Mouse (Mus musculus): ENCODE results near the gene Klrd1. TPM values are rescaled to one million over a fixed set of nuclear protein-coding genes. Genes with fewer than 3 reads are reported as not detected.
"Not testable (repeated sequence)": the region's sequence is repeated elsewhere in the genome, so short reads cannot be mapped to it uniquely, and the experiment has no call there.

Gene Klrd1
- total and polyA plus RNA-seq, 2 experiments: 0.13 to 0.83 TPM

DNA sequence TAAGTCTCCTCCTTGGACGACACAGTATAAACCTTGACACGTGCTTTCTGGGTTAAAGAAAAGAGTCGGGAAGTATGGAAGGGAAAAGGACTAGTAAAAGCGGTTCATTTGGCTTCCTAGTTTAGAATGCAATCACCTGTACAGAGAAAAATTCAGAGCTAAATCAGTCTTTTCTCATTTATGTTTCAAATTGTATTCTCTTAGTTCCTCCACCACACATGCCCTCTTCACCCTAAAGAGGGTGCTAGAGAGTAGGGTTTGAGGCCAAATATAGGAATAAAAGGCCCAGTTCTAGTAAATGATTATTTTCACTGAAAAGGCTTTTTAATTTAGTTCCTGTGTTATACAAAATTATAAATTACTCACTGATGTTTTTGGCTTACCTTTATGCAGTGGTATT is 10.3 kb upstream of the Klrd1 start:
- no peak overlapping the region for H3K9ac ChIP-seq (ENCODE audit: low read depth, low read length)
- H3K4me1 ChIP-seq (ENCODE audit: control insufficient read depth, insufficient read depth, low read length): no peaks in the 10 kb centered on the region
- H3K79me2 ChIP-seq (ENCODE audit: control insufficient read depth, insufficient read depth, low read length): no peaks in the 10 kb centered on the region
- DNase-seq (ENCODE audit: extremely low read depth, low read depth, low spot score): no peak
- WGBS: 62% methylated on average over 4 of the region's 4 CpGs
- TF ChIP-seq POLR2A (IDR thresholded peaks at IDR 0.05; ENCODE audit: extremely low read depth, insufficient read depth, low read length): no peak
- TF ChIP-seq CTCF (IDR thresholded peaks at IDR 0.05; ENCODE audit: low read depth, low read length): no peak
- H3K27ac ChIP-seq (replicated peaks; ENCODE audit: insufficient read depth, low read depth, low read length): no peak overlapping the region
- H3K4me3 ChIP-seq (ENCODE audit: insufficient read depth, low read depth, low read length): no peak overlapping the region
- H3K27me3 ChIP-seq (ENCODE audit: control insufficient read depth, insufficient read depth, low read length): no peaks in the 10 kb centered on the region
- no peaks in the 10 kb centered on the region for H3K36me3 ChIP-seq (ENCODE audit: control insufficient read depth, insufficient read depth, low read length)

DNA sequence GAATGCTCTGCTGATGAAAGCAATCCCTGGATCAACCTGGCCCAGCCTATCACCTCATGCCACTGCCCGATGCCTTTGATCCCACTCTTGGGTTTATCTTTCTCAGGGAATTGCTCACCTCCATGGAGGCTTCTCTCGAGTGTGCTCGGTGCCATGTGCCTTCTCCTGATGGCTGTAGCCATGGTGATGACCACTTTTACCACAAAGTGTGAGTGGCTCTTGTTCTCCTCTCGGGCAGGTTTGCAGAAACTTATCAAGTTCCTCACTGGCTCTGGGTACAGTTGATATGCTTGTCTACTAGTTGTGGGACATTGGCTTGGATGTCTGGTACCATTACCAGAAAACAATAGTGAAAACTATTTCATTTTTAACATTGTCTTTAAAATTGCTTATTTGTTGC is 9.7 kb upstream of the Klrd1 start:
- H3K4me1 ChIP-seq (ENCODE audit: control insufficient read depth, insufficient read depth, low read length): no peaks in the 10 kb centered on the region
- H3K27ac ChIP-seq (replicated peaks; ENCODE audit: insufficient read depth, low read depth, low read length): no peak overlapping the region
- DNase-seq (ENCODE audit: extremely low read depth, low read depth, low spot score): no peak
- H3K4me3 ChIP-seq (ENCODE audit: insufficient read depth, low read depth, low read length): no peak overlapping the region
- 73% methylated on average over 4 of the region's 4 CpGs for WGBS
- H3K9ac ChIP-seq (ENCODE audit: low read depth, low read length): no peak overlapping the region
- H3K36me3 ChIP-seq (ENCODE audit: control insufficient read depth, insufficient read depth, low read length): no peaks in the 10 kb centered on the region
- no peaks in the 10 kb centered on the region for H3K27me3 ChIP-seq (ENCODE audit: control insufficient read depth, insufficient read depth, low read length)
- no peaks in the 10 kb centered on the region for H3K79me2 ChIP-seq (ENCODE audit: control insufficient read depth, insufficient read depth, low read length)
- TF ChIP-seq CTCF (IDR thresholded peaks at IDR 0.05; ENCODE audit: low read depth, low read length) (no peak), POLR2A (IDR thresholded peaks at IDR 0.05; ENCODE audit: extremely low read depth, insufficient read depth, low read length) (no peak)

DNA sequence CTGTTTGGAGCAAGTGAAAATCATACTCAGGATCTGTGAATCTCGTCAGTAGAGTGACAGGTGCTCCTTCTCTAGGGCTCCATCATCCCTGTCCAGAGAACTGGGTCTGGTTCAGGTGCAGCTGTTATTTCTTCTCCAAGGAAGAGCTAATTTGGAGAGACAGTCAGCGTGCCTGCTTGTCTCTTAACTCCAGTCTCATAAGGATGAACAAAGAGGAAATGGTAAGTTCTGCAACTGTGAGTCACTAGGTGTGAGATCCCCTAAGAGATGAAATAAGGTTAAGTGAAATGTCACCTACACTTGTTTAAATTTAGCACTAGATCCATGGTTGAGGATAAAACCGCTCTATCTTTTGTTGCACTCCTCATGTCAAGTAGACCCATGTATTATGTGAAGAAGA is 8.6 kb upstream of the Klrd1 start:
- no peak overlapping the region for H3K4me3 ChIP-seq (ENCODE audit: insufficient read depth, low read depth, low read length)
- no peak overlapping the region for H3K9ac ChIP-seq (ENCODE audit: low read depth, low read length)
- WGBS: 68% methylated on average over 3 of the region's 3 CpGs
- H3K27ac ChIP-seq (replicated peaks; ENCODE audit: insufficient read depth, low read depth, low read length): no peak overlapping the region
- H3K79me2 ChIP-seq (ENCODE audit: control insufficient read depth, insufficient read depth, low read length): no peaks in the 10 kb centered on the region
- H3K36me3 ChIP-seq (ENCODE audit: control insufficient read depth, insufficient read depth, low read length): no peaks in the 10 kb centered on the region
- TF ChIP-seq POLR2A (IDR thresholded peaks at IDR 0.05; ENCODE audit: extremely low read depth, insufficient read depth, low read length) (no peak), CTCF (IDR thresholded peaks at IDR 0.05; ENCODE audit: low read depth, low read length) (no peak)
- DNase-seq (ENCODE audit: extremely low read depth, low read depth, low spot score): no peak
- no peaks in the 10 kb centered on the region for H3K4me1 ChIP-seq (ENCODE audit: control insufficient read depth, insufficient read depth, low read length)
- H3K27me3 ChIP-seq (ENCODE audit: control insufficient read depth, insufficient read depth, low read length): no peaks in the 10 kb centered on the region

DNA sequence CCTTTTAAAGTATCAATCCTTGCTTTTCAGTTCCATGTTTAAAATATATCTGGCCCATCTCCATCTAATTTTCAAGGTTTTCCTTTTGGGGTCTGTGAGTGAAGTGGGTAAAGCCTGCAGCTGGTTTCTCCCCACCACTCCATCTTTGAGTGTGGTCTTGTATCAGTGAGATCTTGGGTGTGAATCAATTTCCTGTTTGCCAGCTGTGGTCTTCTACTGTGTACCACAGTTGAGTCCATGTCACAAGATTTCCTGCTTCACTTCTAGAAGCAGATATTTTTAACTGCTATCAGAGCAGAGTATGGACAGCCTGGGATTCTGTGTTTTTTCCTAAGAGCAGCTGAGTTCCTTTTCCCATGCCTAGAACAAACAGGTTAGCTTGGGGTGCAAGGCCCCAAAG is 16.8 kb downstream of the Klrd1 start:
- no peak overlapping the region for H3K27ac ChIP-seq (replicated peaks; ENCODE audit: insufficient read depth, low read depth, low read length)

DNA sequence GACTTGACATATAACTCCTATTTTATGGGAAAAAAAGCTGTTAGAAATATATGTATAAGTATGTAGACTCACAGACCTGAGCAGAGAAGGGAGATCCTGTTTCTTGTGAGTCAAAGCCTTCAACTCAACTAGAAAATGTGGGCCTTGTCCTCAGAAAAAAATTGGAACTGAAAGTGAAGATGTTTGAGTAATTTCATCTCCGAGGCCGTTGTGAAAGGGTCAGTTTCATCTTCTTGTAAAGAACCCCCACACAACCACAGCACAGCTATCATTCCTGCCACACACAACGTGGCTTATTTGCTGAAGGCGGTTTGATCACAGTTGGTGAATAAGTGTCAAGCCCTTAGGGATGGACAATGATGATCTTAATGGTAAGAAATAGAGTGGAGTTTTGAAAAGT is 32.2 kb downstream of the Klrd1 start, which contains the start of gene Klrk1:
Klrk1 (minus strand) TSS at position 130 of the 400 bp plus-strand sequence.
- 65% methylated on average over 4 of the region's 4 CpGs for WGBS
- no peaks in the 10 kb centered on the region for H3K4me1 ChIP-seq (ENCODE audit: control insufficient read depth, insufficient read depth, low read length)
- H3K36me3 ChIP-seq (ENCODE audit: control insufficient read depth, insufficient read depth, low read length): no peaks in the 10 kb centered on the region
- no peaks in the 10 kb centered on the region for H3K27me3 ChIP-seq (ENCODE audit: control insufficient read depth, insufficient read depth, low read length)
- H3K27ac ChIP-seq (replicated peaks; ENCODE audit: insufficient read depth, low read depth, low read length): no peak within 1 kb of the TSS
- DNase-seq (ENCODE audit: extremely low read depth, low read depth, low spot score): peak; percentile 27
- H3K4me3 ChIP-seq (ENCODE audit: insufficient read depth, low read depth, low read length): no peak within 1 kb of the TSS
- no peak within 1 kb of the TSS for H3K9ac ChIP-seq (ENCODE audit: low read depth, low read length)
- H3K79me2 ChIP-seq (ENCODE audit: control insufficient read depth, insufficient read depth, low read length): no peaks in the 10 kb centered on the region
- no peak for TF ChIP-seq POLR2A (IDR thresholded peaks at IDR 0.05; ENCODE audit: extremely low read depth, insufficient read depth, low read length)
- no peak for TF ChIP-seq CTCF (IDR thresholded peaks at IDR 0.05; ENCODE audit: low read depth, low read length)

More for the DNA sequence above, 16.8 kb downstream of the Klrd1 start:
- no peak for TF ChIP-seq POLR2A (IDR thresholded peaks at IDR 0.05; ENCODE audit: extremely low read depth, insufficient read depth, low read length)
- TF ChIP-seq CTCF (IDR thresholded peaks at IDR 0.05; ENCODE audit: low read depth, low read length): no peak
- no peaks in the 10 kb centered on the region for H3K79me2 ChIP-seq (ENCODE audit: control insufficient read depth, insufficient read depth, low read length)
- H3K9ac ChIP-seq (ENCODE audit: low read depth, low read length): no peak overlapping the region
- DNase-seq (ENCODE audit: extremely low read depth, low read depth, low spot score): no peak
- H3K27me3 ChIP-seq (ENCODE audit: control insufficient read depth, insufficient read depth, low read length): no peaks in the 10 kb centered on the region
- no peak overlapping the region for H3K4me3 ChIP-seq (ENCODE audit: insufficient read depth, low read depth, low read length)
- no peaks in the 10 kb centered on the region for H3K4me1 ChIP-seq (ENCODE audit: control insufficient read depth, insufficient read depth, low read length)
- H3K36me3 ChIP-seq (ENCODE audit: control insufficient read depth, insufficient read depth, low read length): no peaks in the 10 kb centered on the region

DNA sequence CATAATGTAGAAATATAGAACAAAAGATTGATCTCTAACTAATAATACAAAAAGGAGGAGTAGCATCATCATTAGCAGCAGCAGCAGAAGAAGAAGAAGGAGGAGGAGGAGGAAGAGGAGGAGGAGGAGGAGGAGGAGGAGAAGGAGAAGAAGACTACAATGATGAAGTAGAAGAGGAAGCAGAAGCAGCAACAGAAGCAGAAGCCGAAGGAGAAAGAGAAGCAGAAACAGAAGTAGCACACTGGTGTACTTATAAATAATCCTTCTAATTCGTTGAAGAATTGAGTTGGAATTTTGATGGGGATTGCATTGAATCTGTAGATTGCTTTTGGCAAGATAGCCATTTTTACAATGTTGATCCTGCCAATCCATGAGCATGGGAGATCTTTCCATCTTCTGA is 39.5 kb downstream of the Klrd1 start:
- not testable (repeated sequence) for H3K27me3 ChIP-seq (ENCODE audit: control insufficient read depth, insufficient read depth, low read length); H3K4me1 ChIP-seq (ENCODE audit: control insufficient read depth, insufficient read depth, low read length); H3K36me3 ChIP-seq (ENCODE audit: control insufficient read depth, insufficient read depth, low read length); H3K27ac ChIP-seq (replicated peaks; ENCODE audit: insufficient read depth, low read depth, low read length); H3K79me2 ChIP-seq (ENCODE audit: control insufficient read depth, insufficient read depth, low read length); DNase-seq (ENCODE audit: extremely low read depth, low read depth, low spot score); H3K4me3 ChIP-seq (ENCODE audit: insufficient read depth, low read depth, low read length); H3K9ac ChIP-seq (ENCODE audit: low read depth, low read length)
- WGBS: 72% methylated on average over 2 of the region's 2 CpGs

DNA sequence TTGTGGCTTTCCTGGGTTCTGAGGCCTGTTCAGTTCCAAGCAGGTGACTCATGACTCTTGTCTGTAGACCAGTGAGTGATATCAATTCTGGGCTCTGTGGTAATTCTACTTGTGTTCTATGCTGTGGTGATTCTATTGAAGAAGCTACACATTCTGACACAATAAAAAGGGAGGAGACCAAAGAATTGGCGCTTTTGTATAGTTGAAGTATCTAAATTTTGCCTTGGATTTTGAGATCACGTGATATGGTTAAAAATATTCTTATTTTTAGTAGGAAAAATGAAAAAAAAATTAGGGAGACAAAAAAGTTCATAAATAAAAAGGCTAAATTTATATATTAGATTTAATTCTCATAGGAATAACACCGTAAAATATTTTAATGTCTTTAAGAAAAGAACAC is 51.7 kb downstream of the Klrd1 start, which contains the start of gene Klrc3:
Klrc3 (minus strand) TSS at position 101 of the 400 bp plus-strand sequence.
- H3K27me3 ChIP-seq (ENCODE audit: control insufficient read depth, insufficient read depth, low read length); H3K36me3 ChIP-seq (ENCODE audit: control insufficient read depth, insufficient read depth, low read length); H3K79me2 ChIP-seq (ENCODE audit: control insufficient read depth, insufficient read depth, low read length); H3K4me1 ChIP-seq (ENCODE audit: control insufficient read depth, insufficient read depth, low read length); H3K27ac ChIP-seq (replicated peaks; ENCODE audit: insufficient read depth, low read depth, low read length); H3K4me3 ChIP-seq (ENCODE audit: insufficient read depth, low read depth, low read length); H3K9ac ChIP-seq (ENCODE audit: low read depth, low read length); DNase-seq (ENCODE audit: extremely low read depth, low read depth, low spot score): not testable (repeated sequence)
- 82% methylated on average over 3 of the region's 3 CpGs for WGBS

DNA sequence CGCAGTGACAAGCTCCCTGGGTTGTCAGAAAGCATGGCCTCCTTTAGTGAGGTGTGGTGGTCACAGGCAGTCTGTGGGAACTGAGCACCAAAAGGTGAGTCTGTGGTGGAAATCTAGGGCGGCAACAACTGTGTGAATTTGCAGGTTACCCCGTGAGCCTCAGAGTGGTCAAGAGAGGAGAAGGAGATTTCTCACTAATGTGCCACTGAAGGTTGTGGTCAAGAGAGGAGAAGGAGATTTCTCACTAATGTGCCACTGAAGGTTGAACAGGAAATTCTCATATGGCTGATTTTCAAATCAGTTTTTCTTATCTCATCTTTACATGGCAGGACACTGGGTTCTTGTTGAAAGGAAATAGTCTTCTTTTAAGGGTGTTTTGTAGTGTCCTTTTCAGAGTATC is 52.5 kb downstream of the Klrd1 start:
- not testable (repeated sequence) for DNase-seq (ENCODE audit: extremely low read depth, low read depth, low spot score); H3K4me3 ChIP-seq (ENCODE audit: insufficient read depth, low read depth, low read length); H3K4me1 ChIP-seq (ENCODE audit: control insufficient read depth, insufficient read depth, low read length); H3K79me2 ChIP-seq (ENCODE audit: control insufficient read depth, insufficient read depth, low read length); H3K27ac ChIP-seq (replicated peaks; ENCODE audit: insufficient read depth, low read depth, low read length); H3K9ac ChIP-seq (ENCODE audit: low read depth, low read length); H3K27me3 ChIP-seq (ENCODE audit: control insufficient read depth, insufficient read depth, low read length); H3K36me3 ChIP-seq (ENCODE audit: control insufficient read depth, insufficient read depth, low read length)
- WGBS: 85% methylated on average over 2 of the region's 3 CpGs
